Mouse (Mus musculus) E14TG2a.4 (cell line): ENCODE data around the gene Iqschfp.

Experiments
- CTCF ChIP-seq: conservative IDR thresholded peaks from 2 replicates; pipeline ENCODE4 v1.5.1; 2014; ENCODE audit warnings: low read length
- NANOG ChIP-seq: IDR thresholded peaks from 2 replicates; pipeline ENCODE4 v1.6.1; 2014; ENCODE audit warnings: borderline replicate concordance, low read length, mixed read lengths
- POU5F1 ChIP-seq: IDR thresholded peaks from 2 replicates; pipeline ENCODE4 v1.6.1; 2014; ENCODE audit warnings: low read length, borderline replicate concordance

DNA sequence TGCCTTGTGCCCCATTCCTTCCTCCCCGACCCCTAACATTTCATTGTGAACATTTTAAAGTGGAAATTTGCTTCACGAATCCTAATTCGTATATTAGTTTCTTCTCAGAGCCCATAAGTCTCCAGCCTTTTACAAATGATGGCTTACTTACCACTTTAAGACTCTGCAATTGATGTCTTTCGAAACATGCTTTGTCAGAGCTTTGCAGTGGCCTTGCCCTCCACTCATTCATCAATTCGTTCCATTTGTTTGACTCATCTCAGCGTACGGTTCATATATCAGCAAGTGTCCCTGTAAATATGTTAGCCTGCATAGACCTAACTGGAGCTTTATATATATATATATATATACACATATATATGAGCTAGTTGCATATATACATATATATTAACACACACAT, 675.5 kb downstream of the Iqschfp start:
- TF ChIP-seq CTCF (no peak), POU5F1 (no peak), NANOG (no peak)
